Mouse (Mus musculus) limb, embryonic 11.5 days (tissue): ENCODE measurements at regions not wholly inside any gene's neighbourhood (a gene's known extent, or its start where the extent isn't known, plus 50 kb on each side); places are given as distances from the start of the nearest gene placed in this dataset.

Experiments used
- ATAC-seq: fragments of 200-750 bp; cut with Nextera tagmentation; 2 replicates; pipeline ENCODE4 v1.8.0; 2017; ENCODE audit warnings: low read depth; ENCODE audit not compliant: insufficient number of reproducible peaks, low FRiP score, low TSS enrichment
- DNase-seq: peaks from one replicate; pipeline ENCODE4 v3.0.0-alpha.2; 2015; ENCODE audit warnings: low spot score
- H3K27ac ChIP-seq: fragments of 300-500 bp; sonication (generic); replicated peaks from 2 replicates; pipeline ENCODE4 v1.5.1; 2014; ENCODE audit warnings: low read depth, mild to moderate bottlenecking, low read length
- H3K27me3 ChIP-seq: fragments of 300-500 bp; sonication (generic); 2 replicates; pipeline ENCODE4 v1.6.1; 2014; ENCODE audit warnings: mild to moderate bottlenecking, low read length, mixed read lengths; ENCODE audit not compliant: control insufficient read depth, insufficient read depth
- H3K36me3 ChIP-seq: fragments of 300-500 bp; sonication (generic); 2 replicates; pipeline ENCODE4 v1.6.1; 2014; ENCODE audit warnings: mild to moderate bottlenecking, low read length, moderate library complexity, mixed read lengths; ENCODE audit not compliant: control insufficient read depth, insufficient read depth
- H3K4me1 ChIP-seq: fragments of 300-500 bp; sonication (generic); 2 replicates; pipeline ENCODE4 v1.6.1; 2014; ENCODE audit warnings: low read length, mixed read lengths; ENCODE audit not compliant: control insufficient read depth, insufficient read depth
- H3K4me2 ChIP-seq: fragments of 300-500 bp; sonication (generic); 2 replicates; pipeline ENCODE4 v1.6.1; 2014; ENCODE audit warnings: low read depth, mild to moderate bottlenecking, moderate library complexity; ENCODE audit not compliant: severe bottlenecking
- H3K4me3 ChIP-seq: fragments of 300-500 bp; sonication (generic); 2 replicates; pipeline ENCODE4 v1.5.1; 2014; ENCODE audit warnings: low read depth, low read length
- H3K9ac ChIP-seq: fragments of 300-500 bp; sonication (generic); 2 replicates; pipeline ENCODE4 v1.6.1; 2014; ENCODE audit warnings: mild to moderate bottlenecking, low read length
- H3K9me3 ChIP-seq: fragments of 300-500 bp; sonication (generic); 2 replicates; pipeline ENCODE4 v1.6.1; 2016; ENCODE audit warnings: low read length; ENCODE audit not compliant: control insufficient read depth
- whole genome bisulfite sequencing: fragments of 180-500 bp; shearing (Covaris S2); extraction: QIAGEN DNeasy Blood & Tissue Kit; methylation state at CpG from one replicate; pipeline ENCODE4 v1.1.7; 2014; 5-methylcytosine and 5-hydroxymethylcytosine counted together

DNA sequence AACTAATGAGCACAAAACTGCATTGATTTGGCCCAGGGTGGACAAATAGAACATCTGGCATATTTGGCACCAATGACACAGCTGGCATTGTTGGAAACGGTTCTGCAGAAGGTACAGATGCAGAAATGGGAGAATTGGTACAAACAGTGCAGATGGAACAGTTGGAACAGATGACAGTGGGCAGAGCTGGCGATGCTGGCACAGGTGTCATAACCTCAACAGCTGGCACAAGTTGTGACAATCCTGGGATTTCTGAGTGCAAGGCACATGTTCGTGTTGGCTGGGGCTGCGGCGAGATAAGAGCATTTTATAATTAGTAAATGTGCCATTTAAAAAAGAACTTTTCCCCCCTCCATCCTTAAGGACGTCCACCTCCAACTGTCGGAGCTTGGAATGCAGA is 77.8 kb upstream of the Zbtb18 start:
- Histone ChIP-seq H3K4me1 (no peaks in the 10 kb centered on the region), H3K9me3 (no peaks in the 10 kb centered on the region), H3K27me3 (no peaks in the 10 kb centered on the region), H3K36me3 (no peaks in the 10 kb centered on the region), H3K27ac (no peak overlapping the region), H3K9ac (no peak overlapping the region), H3K4me2 (no peak overlapping the region), H3K4me3 (no peak overlapping the region)
- WGBS, result 89% methylated on average over 7 of the region's 7 CpGs
- ATAC-seq (no peak), DNase-seq (no peak)

DNA sequence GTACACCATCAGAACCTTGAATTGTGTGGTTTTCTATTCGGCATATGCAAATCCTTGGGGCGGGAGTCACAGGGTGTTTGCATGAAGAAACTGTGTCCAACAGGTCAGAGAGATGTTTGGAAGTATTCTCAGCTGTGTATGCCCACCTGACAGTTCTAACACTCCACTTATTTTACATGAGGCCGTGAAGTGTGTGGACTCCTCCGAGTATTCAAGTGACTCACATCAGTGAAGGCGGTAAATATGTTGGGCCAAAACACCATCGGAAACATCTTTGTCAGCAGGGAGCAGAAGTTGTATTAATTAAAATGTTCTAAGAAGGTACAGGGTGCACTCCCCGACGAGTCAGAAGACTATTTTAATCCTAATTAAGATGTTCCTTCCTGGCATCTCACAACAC is 79.8 kb upstream of the Zbtb18 start:
- H3K27ac ChIP-seq, result no peak overlapping the region
- no peak overlapping the region for H3K4me3 ChIP-seq
- ATAC-seq (no peak), DNase-seq (no peak)
- no peak overlapping the region for H3K4me2 ChIP-seq
- 91% methylated on average over 8 of the region's 8 CpGs for WGBS
- no peaks in the 10 kb centered on the region for H3K9me3 ChIP-seq
- H3K4me1 ChIP-seq, result no peaks in the 10 kb centered on the region
- no peaks in the 10 kb centered on the region for H3K27me3 ChIP-seq
- no peak overlapping the region for H3K9ac ChIP-seq
- H3K36me3 ChIP-seq, result no peaks in the 10 kb centered on the region

DNA sequence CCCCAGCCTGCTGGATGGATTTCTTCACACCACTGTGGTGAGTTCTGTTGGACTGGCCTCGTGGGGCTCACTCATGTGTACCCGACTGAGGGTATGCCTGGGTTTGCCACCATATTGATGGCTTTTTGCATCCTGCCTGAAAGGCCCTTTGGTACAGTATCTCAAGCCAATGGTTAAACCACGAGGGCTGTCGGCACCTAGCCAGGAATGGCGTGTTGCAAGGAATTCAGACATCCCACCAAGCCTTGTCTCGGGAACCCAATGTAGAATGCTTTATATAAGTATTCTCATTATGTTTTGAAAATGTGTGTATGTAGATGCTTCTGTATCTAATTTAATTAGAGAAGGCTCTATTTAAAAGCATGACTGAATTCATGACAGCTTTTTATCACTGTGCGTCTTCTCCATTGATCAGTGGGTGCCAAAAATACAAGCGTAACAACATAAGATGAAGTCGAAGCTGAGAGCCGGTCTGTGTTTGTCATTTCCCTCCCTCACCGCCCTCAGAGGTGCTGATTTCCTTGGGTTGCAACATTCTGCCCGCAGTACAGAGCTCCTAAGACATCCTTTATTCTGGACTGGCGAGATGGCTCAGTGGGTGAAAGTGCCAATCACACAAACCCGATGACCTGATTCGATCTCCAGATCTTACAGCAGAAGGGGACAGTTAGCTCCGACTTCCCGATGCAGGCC is 90.5 kb upstream of the Akt3 start:
- H3K4me1 ChIP-seq, result no peaks in the 10 kb centered on the region
- H3K27me3 ChIP-seq, result no peaks in the 10 kb centered on the region
- H3K9me3 ChIP-seq, result no peaks in the 10 kb centered on the region
- no peak overlapping the region for H3K27ac ChIP-seq
- ATAC-seq (no peak), DNase-seq (no peak)
- H3K36me3 ChIP-seq, result no peaks in the 10 kb centered on the region
- no peak overlapping the region for H3K9ac ChIP-seq
- no peak overlapping the region for H3K4me3 ChIP-seq
- H3K4me2 ChIP-seq, result no peak overlapping the region
- 94% methylated on average over 17 of the region's 17 CpGs for WGBS

DNA sequence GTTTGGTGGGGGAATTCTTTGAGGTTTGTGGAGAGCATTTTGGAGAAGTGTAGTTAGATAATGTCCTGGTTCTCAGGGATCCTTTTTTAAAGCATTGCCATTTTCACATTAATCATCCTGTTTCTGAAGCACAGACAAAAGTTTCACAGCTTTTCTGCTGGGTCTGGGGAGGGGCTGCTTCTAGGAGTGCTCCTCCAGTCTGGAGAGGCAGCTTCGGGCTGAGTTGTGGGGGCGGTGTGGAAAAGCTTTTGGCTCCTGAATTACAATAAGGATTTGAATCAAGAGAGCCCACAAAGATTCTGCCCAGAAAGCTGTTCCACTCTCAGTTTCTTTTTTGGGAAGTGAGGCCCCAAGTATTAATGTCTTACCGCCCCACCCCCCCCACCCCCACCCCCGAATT is 89.2 kb upstream of the Akt3 start:
- H3K27me3 ChIP-seq, result no peaks in the 10 kb centered on the region
- ATAC-seq (no peak), DNase-seq (no peak)
- no peak overlapping the region for H3K9ac ChIP-seq
- H3K4me3 ChIP-seq, result no peak overlapping the region
- H3K27ac ChIP-seq, result no peak overlapping the region
- no peaks in the 10 kb centered on the region for H3K9me3 ChIP-seq
- no peaks in the 10 kb centered on the region for H3K36me3 ChIP-seq
- no peaks in the 10 kb centered on the region for H3K4me1 ChIP-seq
- 56% methylated on average over 4 of the region's 4 CpGs for WGBS
- no peak overlapping the region for H3K4me2 ChIP-seq

DNA sequence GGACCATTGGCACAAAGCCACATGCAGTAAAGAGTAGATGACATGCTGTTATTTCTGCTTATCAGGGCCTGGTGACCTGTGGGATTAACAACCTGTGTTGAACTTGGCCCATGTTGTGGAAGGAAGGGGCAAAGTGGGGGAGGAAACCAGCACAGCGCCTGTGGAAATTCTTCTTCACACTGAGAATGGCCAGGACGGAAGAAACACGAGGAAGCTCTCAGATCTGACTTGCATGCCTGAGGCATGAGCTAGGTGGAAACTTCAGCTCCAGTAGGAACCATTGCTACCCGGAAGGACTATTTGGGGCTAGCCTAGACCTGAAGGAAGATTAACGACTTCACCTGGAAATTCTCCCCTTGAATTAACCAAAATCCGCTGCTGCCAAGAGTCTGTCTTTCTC is 88.5 kb upstream of the Akt3 start:
- no peaks in the 10 kb centered on the region for H3K36me3 ChIP-seq
- H3K9me3 ChIP-seq, result no peaks in the 10 kb centered on the region
- H3K27me3 ChIP-seq, result no peaks in the 10 kb centered on the region
- DNase-seq (no peak), ATAC-seq (no peak)
- no peak overlapping the region for H3K27ac ChIP-seq
- H3K4me3 ChIP-seq, result no peak overlapping the region
- 74% methylated on average over 6 of the region's 6 CpGs for WGBS
- H3K9ac ChIP-seq, result no peak overlapping the region
- H3K4me2 ChIP-seq, result no peak overlapping the region
- no peaks in the 10 kb centered on the region for H3K4me1 ChIP-seq

DNA sequence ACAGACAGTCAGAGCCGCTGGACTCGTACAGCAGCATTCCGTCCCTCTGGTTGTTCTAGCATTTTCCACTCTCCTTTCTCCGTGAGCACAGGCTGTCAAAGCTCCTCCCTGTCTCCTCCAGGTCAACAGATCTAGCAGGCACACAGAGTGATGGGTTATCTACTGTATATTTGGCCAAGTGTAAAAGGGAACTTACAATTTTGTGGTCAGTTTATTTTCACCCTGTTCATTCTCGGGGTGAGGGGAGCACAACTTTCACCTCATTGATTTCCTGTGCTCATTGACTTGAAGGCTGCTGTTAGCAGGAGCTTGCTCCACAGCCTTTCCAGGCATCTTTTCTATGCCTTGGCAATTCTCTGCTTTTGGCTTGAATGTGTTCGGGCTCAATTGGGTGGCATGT is 87.5 kb upstream of the Akt3 start:
- no peak overlapping the region for H3K4me2 ChIP-seq
- no peak overlapping the region for H3K9ac ChIP-seq
- no peaks in the 10 kb centered on the region for H3K9me3 ChIP-seq
- H3K27me3 ChIP-seq, result no peaks in the 10 kb centered on the region
- WGBS, result 88% methylated on average over 6 of the region's 6 CpGs
- no peaks in the 10 kb centered on the region for H3K4me1 ChIP-seq
- ATAC-seq (no peak), DNase-seq (no peak)
- H3K36me3 ChIP-seq, result no peaks in the 10 kb centered on the region
- H3K4me3 ChIP-seq, result no peak overlapping the region
- no peak overlapping the region for H3K27ac ChIP-seq

DNA sequence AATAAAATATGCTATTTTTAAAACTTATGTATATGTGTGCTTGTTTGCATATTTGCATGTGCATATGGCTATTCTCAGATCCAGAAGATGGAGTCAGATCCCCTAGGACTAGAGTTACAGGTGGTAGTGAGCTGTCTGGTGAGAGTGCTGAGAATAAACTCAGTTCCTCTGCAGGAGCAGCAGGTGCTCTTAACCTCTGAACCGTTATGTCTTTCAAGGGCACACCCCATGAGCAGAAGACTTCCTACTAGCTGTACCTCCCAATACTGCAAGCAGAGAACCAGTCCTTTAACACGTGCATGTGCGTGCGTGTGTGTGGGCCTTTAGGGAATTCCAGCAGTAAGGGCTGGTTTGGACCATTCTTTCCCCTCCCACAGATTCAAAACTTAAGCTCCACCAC is 85.9 kb upstream of the Akt3 start:
- no peak for ATAC-seq
- no peak for DNase-seq
- Histone ChIP-seq H3K36me3 (no peaks in the 10 kb centered on the region), H3K27ac (no peak overlapping the region), H3K4me2 (no peak overlapping the region), H3K9me3 (no peaks in the 10 kb centered on the region), H3K9ac (no peak overlapping the region), H3K4me3 (no peak overlapping the region), H3K27me3 (no peaks in the 10 kb centered on the region), H3K4me1 (no peaks in the 10 kb centered on the region)
- WGBS, result 77% methylated on average over 4 of the region's 4 CpGs

DNA sequence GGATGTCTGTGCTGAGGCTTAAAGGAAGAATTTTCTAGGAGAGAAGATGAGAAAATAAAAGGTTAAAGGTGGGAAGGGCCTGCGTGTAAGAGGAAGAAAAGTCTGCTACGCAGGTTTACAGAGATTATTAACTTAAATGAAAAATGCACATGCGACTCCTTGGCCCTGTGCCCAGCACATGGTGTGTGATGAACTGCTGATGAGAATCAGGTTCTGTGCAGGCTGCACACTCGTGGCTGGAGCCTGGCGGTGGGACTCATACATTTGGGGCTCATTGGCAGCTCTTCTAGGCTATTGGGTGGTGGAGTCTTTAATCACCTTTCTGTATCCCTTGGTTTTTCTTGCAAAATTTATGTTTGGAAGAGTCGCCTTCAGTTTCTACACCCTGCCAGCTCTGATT is 85.1 kb upstream of the Akt3 start:
- no peaks in the 10 kb centered on the region for H3K4me1 ChIP-seq
- no peaks in the 10 kb centered on the region for H3K27me3 ChIP-seq
- H3K4me3 ChIP-seq, result no peak overlapping the region
- no peak overlapping the region for H3K27ac ChIP-seq
- DNase-seq (peak; percentile 34), ATAC-seq (no peak)
- WGBS, result 40% methylated on average over 6 of the region's 6 CpGs
- H3K36me3 ChIP-seq, result no peaks in the 10 kb centered on the region
- no peaks in the 10 kb centered on the region for H3K9me3 ChIP-seq
- H3K4me2 ChIP-seq, result no peak overlapping the region
- H3K9ac ChIP-seq, result no peak overlapping the region

DNA sequence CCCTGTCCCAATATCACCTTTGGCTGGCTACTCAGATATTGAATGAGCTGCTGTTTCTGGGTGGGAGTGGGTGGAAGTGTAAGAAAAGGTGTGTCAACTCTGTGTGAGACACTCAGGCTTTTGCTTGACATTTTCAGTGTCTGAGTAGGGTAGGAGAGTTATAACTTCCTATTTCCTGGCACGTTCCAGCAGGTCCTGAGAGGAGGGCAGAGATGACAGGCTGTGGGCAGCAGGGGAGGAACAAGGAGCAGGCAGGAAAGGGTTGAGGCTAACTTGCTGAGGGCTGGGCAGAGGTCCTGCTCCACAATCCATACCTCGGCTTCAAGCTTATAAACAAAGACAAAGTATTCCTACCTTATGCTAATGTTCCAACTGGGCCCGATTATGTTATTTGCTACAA is 82.2 kb upstream of the Akt3 start:
- H3K27me3 ChIP-seq, result no peaks in the 10 kb centered on the region
- DNase-seq (no peak), ATAC-seq (no peak)
- no peak overlapping the region for H3K4me3 ChIP-seq
- H3K4me1 ChIP-seq, result no peaks in the 10 kb centered on the region
- no peak overlapping the region for H3K9ac ChIP-seq
- H3K4me2 ChIP-seq, result no peak overlapping the region
- WGBS, result 68% methylated on average over 3 of the region's 3 CpGs
- no peaks in the 10 kb centered on the region for H3K36me3 ChIP-seq
- no peaks in the 10 kb centered on the region for H3K9me3 ChIP-seq
- no peak overlapping the region for H3K27ac ChIP-seq
